Mouse (Mus musculus): ENCODE results near the gene Traf1.
A peak's percentile ranks its signal among the peaks of the same experiment; 100 is the strongest.

The Traf1 gene

GRCm38 (mm10) chr2:34961481-34962036, at the start of gene Traf1:
Gene Traf1 (minus strand): TSS chr2:34961772.
- DNase-seq (ENCODE audit: low read depth, low spot score), result no peak

- no peak for DNase-seq (ENCODE audit: low read depth, low spot score)
Observed at GRCm38 (mm10) chr2:34998956-34999355, 37.4 kb upstream of the Traf1 start.

- DNase-seq (ENCODE audit: low read depth, low spot score), result no peak
Observed at GRCm38 (mm10) chr2:34996506-34996905, 34.9 kb upstream of the Traf1 start.

- no peak for DNase-seq (ENCODE audit: low read depth, low spot score)
Observed at GRCm38 (mm10) chr2:34993696-34994356, 32.3 kb upstream of the Traf1 start.

- no peak for DNase-seq (ENCODE audit: low read depth, low spot score)
Observed at GRCm38 (mm10) chr2:34992729-34993695, 31.4 kb upstream of the Traf1 start.

- no peak for DNase-seq (ENCODE audit: low read depth, low spot score)
Observed at GRCm38 (mm10) chr2:34991966-34992365, 30.4 kb upstream of the Traf1 start.

- no peak for DNase-seq (ENCODE audit: low read depth, low spot score)
Observed at GRCm38 (mm10) chr2:34989749-34990148, 28.2 kb upstream of the Traf1 start.

- DNase-seq (ENCODE audit: low read depth, low spot score), result no peak
Observed at GRCm38 (mm10) chr2:34987595-34987994, 26.0 kb upstream of the Traf1 start.

- DNase-seq (ENCODE audit: low read depth, low spot score), result no peak
Observed at GRCm38 (mm10) chr2:34984885-34985284, 23.3 kb upstream of the Traf1 start.

- no peak for DNase-seq (ENCODE audit: low read depth, low spot score)
Observed at GRCm38 (mm10) chr2:34982906-34983698, 21.5 kb upstream of the Traf1 start.

- no peak for DNase-seq (ENCODE audit: low read depth, low spot score)
Observed at GRCm38 (mm10) chr2:34982096-34982724, 20.6 kb upstream of the Traf1 start.

GRCm38 (mm10) chr2:34979459-34980011, 18.0 kb upstream of the Traf1 start:
- no peak for DNase-seq (ENCODE audit: low read depth, low spot score)

GRCm38 (mm10) chr2:34978226-34978625, 16.7 kb upstream of the Traf1 start:
- no peak for DNase-seq (ENCODE audit: low read depth, low spot score)

- DNase-seq (ENCODE audit: low read depth, low spot score), result no peak
Observed at GRCm38 (mm10) chr2:34976945-34977658, 15.5 kb upstream of the Traf1 start.

GRCm38 (mm10) chr2:34976447-34976846, 14.9 kb upstream of the Traf1 start:
- DNase-seq (ENCODE audit: low read depth, low spot score), result no peak

- no peak for DNase-seq (ENCODE audit: low read depth, low spot score)
Observed at GRCm38 (mm10) chr2:34973087-34973486, 11.5 kb upstream of the Traf1 start.

- DNase-seq (ENCODE audit: low read depth, low spot score), result no peak
Observed at GRCm38 (mm10) chr2:34971080-34971888, 9.7 kb upstream of the Traf1 start.

GRCm38 (mm10) chr2:34970092-34970750, 8.6 kb upstream of the Traf1 start:
- DNase-seq (ENCODE audit: low read depth, low spot score), result peak; percentile 49

- no peak for DNase-seq (ENCODE audit: low read depth, low spot score)
Observed at GRCm38 (mm10) chr2:34969166-34969565, 7.6 kb upstream of the Traf1 start.

Data from retina, postnatal 7 days (tissue).